Mouse (Mus musculus): ENCODE data around the gene Zfp62.

DNA sequence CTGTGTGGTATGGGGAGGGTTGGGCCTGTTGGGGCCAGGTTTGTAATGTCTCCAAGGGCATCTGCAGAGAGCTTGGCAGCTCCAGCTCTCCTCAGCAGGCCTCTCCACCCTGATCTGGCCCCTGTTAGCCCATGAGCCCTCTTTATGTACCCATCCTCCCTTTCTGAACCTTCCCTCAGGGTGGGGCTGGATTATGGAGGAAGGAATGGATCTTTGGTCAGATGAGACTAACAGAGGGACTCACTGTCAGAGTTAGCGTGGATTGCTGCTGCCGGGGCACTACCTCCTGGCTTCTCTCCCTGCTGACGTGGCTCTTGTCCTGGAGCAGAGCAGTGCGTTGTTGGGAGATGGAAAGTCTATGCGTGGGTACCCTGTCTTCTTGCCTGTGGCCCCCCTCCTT, 59.2 kb downstream of the Zfp62 start:
- TF ChIP-seq CTCF (IDR thresholded peaks at IDR 0.05; ENCODE audit: low read depth, low read length) (no peak), EP300 (IDR thresholded peaks at IDR 0.05; ENCODE audit: insufficient read depth, low read depth, low read length) (no peak)
